Mouse (Mus musculus): ENCODE measurements around the gene Adprhl2. TPM values are rescaled to one million over a fixed set of nuclear protein-coding genes. Genes with fewer than 3 reads are reported as not detected.

The Adprhl2 gene
- polyA plus RNA-seq, 1 experiment from 2014 or later, result 37.4 TPM

GRCm38 (mm10) chr4:126321854-126322511 is 480 bp upstream of the Adprhl2 start:
- H3K4me1 ChIP-seq (replicated peaks), result peaks cover 27% of the 10 kb centered on the region
- 51% methylated on average over 28 of the region's 28 CpGs for WGBS
- H3K4me2 ChIP-seq, result peak overlapping the region; percentile 96
- ATAC-seq (ENCODE audit: insufficient number of reproducible peaks, low FRiP score), result no peak
- H3K27ac ChIP-seq (ENCODE audit: poor library complexity, severe bottlenecking), result no peak overlapping the region
- H3K4me3 ChIP-seq, result peak overlapping the region; percentile 82
- H3K9me3 ChIP-seq (replicated peaks), result no peaks in the 10 kb centered on the region
- peaks cover 42% of the 10 kb centered on the region for H3K27me3 ChIP-seq (replicated peaks)
- 0 out of 2 replicates have a peak overlapping the region, but pooled peaks have one; percentile 39 for H3K9ac ChIP-seq
- peaks cover 20% of the 10 kb centered on the region for H3K36me3 ChIP-seq

GRCm38 (mm10) chr4:126319806-126320205 is 1.7 kb downstream of the Adprhl2 start:
- ATAC-seq (ENCODE audit: insufficient number of reproducible peaks, low FRiP score), result no peak
- Histone ChIP-seq H3K27me3 (replicated peaks) (peaks cover 29% of the 10 kb centered on the region), H3K4me3 (no peak overlapping the region), H3K4me1 (replicated peaks) (peaks cover 32% of the 10 kb centered on the region), H3K36me3 (peaks cover 41% of the 10 kb centered on the region), H3K9ac (no peak overlapping the region; the same call in 1 of the 2 replicates), H3K4me2 (no peak overlapping the region; the same call in 1 of the 2 replicates), H3K9me3 (replicated peaks) (no peaks in the 10 kb centered on the region), H3K27ac (ENCODE audit: poor library complexity, severe bottlenecking) (no peak overlapping the region)
- WGBS, result 85% methylated on average over 6 of the region's 6 CpGs

- H3K4me3 ChIP-seq, result no peak overlapping the region
- no peak overlapping the region for H3K27ac ChIP-seq (ENCODE audit: poor library complexity, severe bottlenecking)
- peaks cover 41% of the 10 kb centered on the region for H3K36me3 ChIP-seq
- H3K4me1 ChIP-seq (replicated peaks), result peaks cover 45% of the 10 kb centered on the region
- no peak overlapping the region for H3K4me2 ChIP-seq
- no peak for ATAC-seq (ENCODE audit: insufficient number of reproducible peaks, low FRiP score)
- no peaks in the 10 kb centered on the region for H3K9me3 ChIP-seq (replicated peaks)
- no peak overlapping the region for H3K9ac ChIP-seq
- H3K27me3 ChIP-seq (replicated peaks), result no peaks in the 10 kb centered on the region
- WGBS, result 94% methylated on average over 13 of the region's 13 CpGs
Measured at GRCm38 (mm10) chr4:126316443-126317040, 5.0 kb downstream of the Adprhl2 start.

DNA sequence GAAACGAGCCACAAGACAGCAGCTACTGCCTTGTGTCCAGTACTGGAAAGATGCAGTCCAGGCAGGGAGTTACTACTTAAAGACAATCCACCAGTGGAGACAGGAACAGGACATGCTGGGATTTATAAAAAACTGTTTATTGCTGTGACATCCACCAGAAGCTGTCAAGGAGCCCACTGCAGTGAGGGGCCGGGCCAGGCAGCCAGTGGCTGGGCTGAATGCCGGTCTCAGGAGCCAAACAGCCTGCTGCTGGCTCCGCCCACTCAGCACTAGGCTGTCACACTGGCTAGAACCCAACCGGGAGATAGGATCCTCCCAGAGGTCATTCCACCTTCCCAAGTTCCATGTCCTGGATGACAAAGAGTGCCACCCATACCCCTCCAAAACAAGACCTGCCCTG is 5.6 kb downstream of the Adprhl2 start:
- H3K27me3 ChIP-seq (replicated peaks), result no peaks in the 10 kb centered on the region
- WGBS, result 27% methylated on average over 5 of the region's 5 CpGs
- H3K4me2 ChIP-seq, result no peak overlapping the region
- peaks cover 41% of the 10 kb centered on the region for H3K36me3 ChIP-seq
- H3K4me1 ChIP-seq (replicated peaks), result peaks cover 44% of the 10 kb centered on the region
- H3K9me3 ChIP-seq (replicated peaks), result no peaks in the 10 kb centered on the region
- H3K4me3 ChIP-seq, result no peak overlapping the region
- no peak overlapping the region for H3K9ac ChIP-seq
- ATAC-seq (ENCODE audit: insufficient number of reproducible peaks, low FRiP score), result no peak
- H3K27ac ChIP-seq (ENCODE audit: poor library complexity, severe bottlenecking), result no peak overlapping the region

DNA sequence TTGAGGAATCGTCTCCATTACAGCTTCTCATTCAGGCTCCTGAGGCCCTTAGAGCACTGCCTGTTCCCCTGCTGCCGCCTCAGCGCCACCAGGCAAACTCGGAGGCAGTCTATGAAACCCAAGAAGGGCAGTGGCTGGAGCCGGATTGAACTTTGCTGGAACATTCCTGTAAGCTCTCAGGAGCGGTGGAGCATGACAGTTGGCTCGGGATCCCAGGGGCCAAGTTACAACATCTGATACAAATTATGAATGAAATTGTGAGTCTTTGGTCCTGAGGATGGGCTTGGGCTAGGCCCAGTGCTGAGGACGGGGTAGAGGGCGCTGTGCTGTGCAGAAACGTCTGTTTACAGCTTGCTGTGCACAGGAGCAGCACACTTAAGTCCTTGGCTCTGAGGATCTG is 7.1 kb downstream of the Adprhl2 start:
- Histone ChIP-seq H3K4me3 (no peak overlapping the region), H3K9me3 (replicated peaks) (no peaks in the 10 kb centered on the region), H3K9ac (no peak overlapping the region), H3K27me3 (replicated peaks) (0 out of 2 replicates have a peak, but pooled peaks cover 4% of the 10 kb centered on the region), H3K4me2 (no peak overlapping the region), H3K36me3 (peaks cover 41% of the 10 kb centered on the region), H3K27ac (ENCODE audit: poor library complexity, severe bottlenecking) (no peak overlapping the region), H3K4me1 (replicated peaks) (peaks cover 38% of the 10 kb centered on the region)
- 63% methylated on average over 10 of the region's 10 CpGs for WGBS
- ATAC-seq (ENCODE audit: insufficient number of reproducible peaks, low FRiP score), result no peak

DNA sequence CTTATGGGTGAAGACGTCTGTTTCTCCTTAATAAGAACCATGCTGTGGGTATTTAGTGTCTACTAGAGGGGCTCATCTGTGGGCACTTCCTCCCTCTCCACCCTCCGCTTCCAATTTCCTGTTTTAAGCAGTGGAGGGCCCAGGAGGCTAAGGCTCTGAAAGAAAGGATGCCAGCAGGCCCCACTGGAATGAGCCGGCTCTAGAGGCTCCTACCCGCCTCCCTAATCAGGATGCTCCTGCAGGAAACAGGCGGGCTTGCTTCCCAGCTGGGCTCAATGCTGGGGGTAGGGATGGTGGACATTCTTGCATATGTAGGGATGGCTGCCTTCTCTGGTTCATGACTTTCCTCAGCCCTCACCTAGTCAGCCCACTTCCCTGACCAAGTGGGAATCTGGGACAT is 8.3 kb downstream of the Adprhl2 start:
- Histone ChIP-seq H3K4me1 (replicated peaks) (peaks cover 42% of the 10 kb centered on the region), H3K27me3 (replicated peaks) (peaks cover 14% of the 10 kb centered on the region; the same call in 1 of the 2 replicates), H3K9ac (no peak overlapping the region), H3K27ac (ENCODE audit: poor library complexity, severe bottlenecking) (no peak overlapping the region), H3K9me3 (replicated peaks) (no peaks in the 10 kb centered on the region), H3K4me2 (no peak overlapping the region), H3K4me3 (no peak overlapping the region), H3K36me3 (peaks cover 34% of the 10 kb centered on the region)
- 36% methylated on average over 5 of the region's 5 CpGs for WGBS
- no peak for ATAC-seq (ENCODE audit: insufficient number of reproducible peaks, low FRiP score)

- Histone ChIP-seq H3K4me3 (no peak overlapping the region), H3K9ac (no peak overlapping the region), H3K36me3 (peaks cover 19% of the 10 kb centered on the region), H3K9me3 (replicated peaks) (no peaks in the 10 kb centered on the region), H3K4me2 (no peak overlapping the region), H3K4me1 (replicated peaks) (peaks cover 42% of the 10 kb centered on the region), H3K27ac (ENCODE audit: poor library complexity, severe bottlenecking) (no peak overlapping the region), H3K27me3 (replicated peaks) (peaks cover 14% of the 10 kb centered on the region; the same call in 1 of the 2 replicates)
- ATAC-seq (ENCODE audit: insufficient number of reproducible peaks, low FRiP score), result no peak
- WGBS, result 85% methylated on average over 16 of the region's 16 CpGs
Measured at GRCm38 (mm10) chr4:126311566-126312200, 9.8 kb downstream of the Adprhl2 start.

DNA sequence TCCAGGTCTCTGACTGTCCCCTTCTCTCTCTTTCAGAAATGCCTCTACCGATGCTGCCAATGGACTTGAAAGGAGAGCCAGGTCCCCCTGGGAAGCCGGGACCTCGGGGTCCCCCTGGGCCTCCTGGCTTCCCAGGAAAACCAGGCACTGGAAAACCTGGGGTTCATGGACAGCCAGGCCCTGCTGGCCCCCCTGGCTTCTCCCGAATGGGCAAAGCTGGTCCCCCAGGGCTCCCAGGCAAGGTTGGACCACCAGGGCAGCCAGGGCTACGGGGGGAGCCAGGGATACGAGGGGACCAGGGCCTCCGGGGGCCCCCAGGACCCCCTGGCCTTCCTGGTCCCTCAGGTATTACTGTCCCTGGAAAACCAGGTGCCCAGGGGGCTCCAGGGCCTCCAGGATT is 11.2 kb downstream of the Adprhl2 start:
- Histone ChIP-seq H3K27ac (ENCODE audit: poor library complexity, severe bottlenecking) (no peak overlapping the region), H3K27me3 (replicated peaks) (peaks cover 14% of the 10 kb centered on the region; the same call in 1 of the 2 replicates), H3K36me3 (peaks cover 5% of the 10 kb centered on the region; the same call in 1 of the 2 replicates), H3K4me1 (replicated peaks) (peaks cover 29% of the 10 kb centered on the region), H3K4me3 (no peak overlapping the region), H3K9ac (no peak overlapping the region), H3K4me2 (no peak overlapping the region), H3K9me3 (replicated peaks) (peaks cover 4% of the 10 kb centered on the region)
- ATAC-seq (ENCODE audit: insufficient number of reproducible peaks, low FRiP score), result no peak
- WGBS, result 66% methylated on average over 7 of the region's 7 CpGs

- H3K4me2 ChIP-seq, result peak overlapping the region; percentile 58
- H3K4me1 ChIP-seq (replicated peaks), result peaks cover 29% of the 10 kb centered on the region
- WGBS, result 1% methylated on average over 7 of the region's 7 CpGs
- no peak; the same call in 1 of the 2 replicates for ATAC-seq (ENCODE audit: insufficient number of reproducible peaks, low FRiP score)
- peaks cover 4% of the 10 kb centered on the region for H3K9me3 ChIP-seq (replicated peaks)
- 0 out of 2 replicates have a peak, but pooled peaks cover 2% of the 10 kb centered on the region for H3K36me3 ChIP-seq
- H3K27me3 ChIP-seq (replicated peaks), result peaks cover 14% of the 10 kb centered on the region; the same call in 1 of the 2 replicates
- H3K4me3 ChIP-seq, result peak overlapping the region; percentile 13; the same call in 1 of the 2 replicates
- 0 out of 2 replicates have a peak overlapping the region, but pooled peaks have one; percentile 20 for H3K9ac ChIP-seq
- H3K27ac ChIP-seq (ENCODE audit: poor library complexity, severe bottlenecking), result no peak overlapping the region
Measured at GRCm38 (mm10) chr4:126309922-126310309, 11.6 kb downstream of the Adprhl2 start.

DNA sequence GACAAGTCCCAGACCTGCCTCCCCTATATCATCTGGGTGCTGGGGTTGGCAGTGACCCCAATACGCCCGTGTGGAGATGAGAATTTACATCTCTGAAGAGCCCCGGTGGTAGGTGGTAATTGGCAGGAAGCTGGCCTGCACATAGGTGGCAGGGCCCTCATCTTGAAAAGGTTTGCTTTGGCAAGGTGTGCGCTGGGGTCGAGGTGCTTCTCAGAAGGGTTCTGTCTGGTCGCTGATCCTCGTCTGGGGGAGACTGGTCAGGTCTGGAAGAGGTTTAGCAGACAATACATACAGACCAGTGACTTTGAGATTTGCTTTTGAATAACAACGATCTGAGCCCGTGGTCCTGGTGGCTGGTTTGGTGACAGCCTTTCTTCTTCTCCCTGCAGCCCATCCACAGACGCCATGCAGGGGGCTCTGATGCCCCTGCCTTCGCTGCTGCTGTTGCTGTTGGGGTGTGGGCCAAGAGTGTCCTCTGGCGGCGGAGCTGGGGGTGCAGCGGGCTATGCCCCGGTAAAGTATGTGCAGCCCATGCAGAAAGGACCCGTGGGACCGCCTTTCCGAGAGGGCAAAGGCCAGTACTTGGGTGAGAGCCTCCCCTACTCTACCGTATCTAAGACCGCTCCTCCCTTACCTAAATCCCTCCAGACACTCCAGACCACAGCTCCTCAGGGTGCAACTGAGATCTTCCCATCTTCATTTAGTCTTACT is 12.1 kb downstream of the Adprhl2 start:
- Histone ChIP-seq H3K9me3 (replicated peaks) (peaks cover 4% of the 10 kb centered on the region), H3K9ac (0 out of 2 replicates have a peak overlapping the region, but pooled peaks have one; percentile 20), H3K4me1 (replicated peaks) (peaks cover 24% of the 10 kb centered on the region), H3K36me3 (no peaks in the 10 kb centered on the region), H3K4me2 (peak overlapping the region; percentile 58), H3K27me3 (replicated peaks) (peaks cover 15% of the 10 kb centered on the region; the same call in 1 of the 2 replicates), H3K4me3 (peak overlapping the region; percentile 13; the same call in 1 of the 2 replicates), H3K27ac (ENCODE audit: poor library complexity, severe bottlenecking) (no peak overlapping the region)
- ATAC-seq (ENCODE audit: insufficient number of reproducible peaks, low FRiP score), result peak; percentile 48
- 14% methylated on average over 20 of the region's 20 CpGs for WGBS

All from heart, embryonic 12.5 days (tissue).